Mouse (Mus musculus): ENCODE data around the gene Gm21954.

The Gm21954 gene

DNA sequence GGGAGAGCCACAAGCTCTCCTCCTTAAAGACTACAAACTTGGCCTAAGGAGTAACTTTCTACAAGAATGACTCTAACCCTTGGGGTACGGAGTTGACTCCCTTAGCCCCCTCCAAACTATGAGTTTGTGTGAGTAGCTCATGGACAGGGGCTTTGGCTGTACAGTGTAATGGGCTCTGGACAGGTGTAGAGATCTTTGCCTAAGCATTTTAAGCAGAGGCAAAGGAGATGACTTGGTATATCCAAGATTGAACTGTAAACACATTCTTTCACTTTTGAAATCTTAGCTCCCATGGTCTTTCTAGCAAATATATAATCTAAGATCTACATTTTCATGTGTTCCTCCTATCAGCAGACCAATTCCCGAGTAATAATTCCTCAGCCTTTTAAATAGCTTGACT, at the start of gene Gm21954:
Gm21954 (minus strand) TSS at position 101 of the 400 bp plus-strand sequence.
- in situ Hi-C loops (cut with MboI; ENCODE audit: unreplicated experiment in 2 of 2), result no loop called here

GRCm38 (mm10) chr3:55521776-55522175, 49.8 kb upstream of the Gm21954 start:
- in situ Hi-C loops (cut with MboI; ENCODE audit: unreplicated experiment in 2 of 2), result no loop called here

GRCm38 (mm10) chr3:55520240-55521180, 48.5 kb upstream of the Gm21954 start:
- in situ Hi-C loops (cut with MboI; ENCODE audit: unreplicated experiment in 2 of 2), result no loop called here

GRCm38 (mm10) chr3:55517454-55518014, 45.5 kb upstream of the Gm21954 start:
- in situ Hi-C loops (cut with MboI; ENCODE audit: unreplicated experiment in 2 of 2), result no loop called here

GRCm38 (mm10) chr3:55515966-55516365, 44.0 kb upstream of the Gm21954 start:
- in situ Hi-C loops (cut with MboI; ENCODE audit: unreplicated experiment in 2 of 2), result no loop called here

GRCm38 (mm10) chr3:55511658-55512057, 39.6 kb upstream of the Gm21954 start:
- in situ Hi-C loops (cut with MboI; ENCODE audit: unreplicated experiment in 2 of 2), result no loop called here

DNA sequence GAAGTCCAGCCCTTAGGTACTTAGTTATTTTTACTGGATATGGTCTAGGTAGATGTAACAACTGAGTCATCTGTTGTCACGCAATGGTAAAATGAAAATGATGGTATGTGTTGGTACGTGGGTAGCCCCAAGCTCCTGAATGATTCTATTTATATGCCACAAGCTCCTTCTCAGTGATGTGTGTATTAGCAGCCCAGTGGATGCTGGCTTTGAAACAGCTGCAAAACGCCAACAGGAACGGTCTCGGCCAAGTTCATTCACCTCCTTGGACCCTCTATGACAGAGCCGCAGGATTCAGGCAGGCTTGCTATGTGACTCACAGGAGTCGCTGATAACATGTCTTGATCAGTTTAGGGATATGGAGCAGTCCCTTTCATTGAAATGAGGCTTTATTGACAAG, 38.2 kb upstream of the Gm21954 start:
- in situ Hi-C loops (cut with MboI; ENCODE audit: unreplicated experiment in 2 of 2), result no loop called here

DNA sequence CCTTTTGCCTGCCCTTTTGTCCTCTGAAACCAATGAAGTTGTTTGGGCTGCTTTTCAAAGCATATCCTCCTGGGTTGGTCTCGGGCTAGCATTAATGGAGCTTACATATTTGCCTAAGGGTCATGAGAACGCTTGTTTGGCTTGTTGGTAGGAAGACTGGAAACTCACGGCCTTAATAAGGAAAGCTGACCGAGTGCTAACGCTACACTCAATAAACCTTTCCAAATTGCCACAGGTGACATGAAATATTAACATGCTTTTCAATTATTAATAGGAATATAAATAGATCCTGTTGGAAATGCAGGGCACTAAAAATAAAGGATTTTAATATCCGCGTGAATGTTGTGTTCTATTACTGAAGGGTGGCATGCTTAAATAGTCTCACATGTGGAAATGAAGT, 27.3 kb upstream of the Gm21954 start:
- in situ Hi-C loops (cut with MboI; ENCODE audit: unreplicated experiment in 2 of 2), result no loop called here

- in situ Hi-C loops (cut with MboI; ENCODE audit: unreplicated experiment in 2 of 2), result no loop called here
These were observed 24.5 kb upstream of the Gm21954 start for GRCm38 (mm10) chr3:55496462-55496941.

DNA sequence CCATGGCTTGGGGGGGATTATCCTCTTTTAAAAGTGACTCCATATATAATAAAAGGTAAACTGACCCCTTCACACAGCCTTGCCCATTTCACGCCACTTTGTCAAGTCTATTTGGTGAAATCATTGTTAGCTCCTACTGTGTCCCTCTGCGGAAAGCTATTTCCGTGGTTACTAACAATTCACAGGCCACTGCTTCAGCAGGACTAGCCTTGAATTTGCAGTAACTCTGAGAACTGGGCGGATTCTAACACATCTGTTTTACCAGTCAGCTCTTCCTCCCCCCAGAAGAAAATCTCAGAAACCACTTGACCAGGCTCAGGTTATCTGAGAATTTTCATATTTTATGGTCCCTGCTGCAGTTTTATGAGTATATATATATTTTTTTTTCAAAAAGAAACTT, 23.9 kb upstream of the Gm21954 start:
- in situ Hi-C loops (cut with MboI; ENCODE audit: unreplicated experiment in 2 of 2), result no loop called here

DNA sequence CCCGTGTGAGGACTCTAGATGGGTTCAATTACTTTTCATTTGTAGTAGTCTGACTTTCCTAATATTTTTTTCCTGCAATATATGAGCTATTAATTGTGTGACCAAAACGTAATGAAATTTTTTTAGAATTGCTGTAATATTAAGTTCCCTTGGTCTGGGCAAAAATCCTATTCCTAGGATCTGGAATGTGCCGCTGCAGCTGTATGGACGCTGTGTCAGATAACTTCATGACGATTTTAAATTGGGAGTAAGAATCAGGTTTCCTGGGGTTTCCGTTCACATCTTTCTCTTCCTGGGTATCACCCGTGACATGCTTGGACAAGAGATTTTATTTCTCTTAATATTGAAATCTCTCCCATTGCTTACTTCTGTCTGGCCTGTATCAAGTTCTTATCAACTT, 23.2 kb upstream of the Gm21954 start:
- in situ Hi-C loops (cut with MboI; ENCODE audit: unreplicated experiment in 2 of 2), result no loop called here

- in situ Hi-C loops (cut with MboI; ENCODE audit: unreplicated experiment in 2 of 2), result no loop called here
These were observed 22.3 kb upstream of the Gm21954 start for GRCm38 (mm10) chr3:55494348-55494747.

- in situ Hi-C loops (cut with MboI; ENCODE audit: unreplicated experiment in 2 of 2), result no loop called here
These were observed 20.0 kb upstream of the Gm21954 start for GRCm38 (mm10) chr3:55492021-55492420.

GRCm38 (mm10) chr3:55489231-55489990, 17.4 kb upstream of the Gm21954 start:
- in situ Hi-C loops (cut with MboI; ENCODE audit: unreplicated experiment in 2 of 2), result no loop called here

- in situ Hi-C loops (cut with MboI; ENCODE audit: unreplicated experiment in 2 of 2), result no loop called here
These were observed 11.3 kb upstream of the Gm21954 start for GRCm38 (mm10) chr3:55483328-55483727.

DNA sequence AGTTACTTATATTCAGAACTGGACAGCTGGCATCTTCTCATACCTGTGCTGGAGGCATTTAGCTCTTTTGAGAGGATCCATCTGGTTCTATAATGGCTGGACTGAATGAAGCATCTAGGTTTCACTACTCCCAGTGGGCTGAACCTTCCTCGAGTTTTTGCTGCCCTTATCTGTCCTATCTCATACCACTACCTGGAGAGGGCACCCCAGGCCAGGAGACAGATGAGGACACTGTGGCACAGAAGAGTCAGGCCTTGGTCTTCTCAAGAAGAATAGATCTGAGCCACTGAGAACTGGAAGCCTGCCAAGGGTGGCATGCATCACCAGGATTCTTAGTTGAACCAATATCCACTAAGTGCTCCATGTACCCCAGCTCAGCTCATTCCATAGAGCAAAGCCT, 9.1 kb upstream of the Gm21954 start:
- in situ Hi-C loops (cut with MboI; ENCODE audit: unreplicated experiment in 2 of 2), result no loop called here

- in situ Hi-C loops (cut with MboI; ENCODE audit: unreplicated experiment in 2 of 2), result no loop called here
These were observed 7.3 kb upstream of the Gm21954 start for GRCm38 (mm10) chr3:55479306-55479705.

- in situ Hi-C loops (cut with MboI; ENCODE audit: unreplicated experiment in 2 of 2), result no loop called here
These were observed 4.7 kb upstream of the Gm21954 start for GRCm38 (mm10) chr3:55476694-55477093.

DNA sequence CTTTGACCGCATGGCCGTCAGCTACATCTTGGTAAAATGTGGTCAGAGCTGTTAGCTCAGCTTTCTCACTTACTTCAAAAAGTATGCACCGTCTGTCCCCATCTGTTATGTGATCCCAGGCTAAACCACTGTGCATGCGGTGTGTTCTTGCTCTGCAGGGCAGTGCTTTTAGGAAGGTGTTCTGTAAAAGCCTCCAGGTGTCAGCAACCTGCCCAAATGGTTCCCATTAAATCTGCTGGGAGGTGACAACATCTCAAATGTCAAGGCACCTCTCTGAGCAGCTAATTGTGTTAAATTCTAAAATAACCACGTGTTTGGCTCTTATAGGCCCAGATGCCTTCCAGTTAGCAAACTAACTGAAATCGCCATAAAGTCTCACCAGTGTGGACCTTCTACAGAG, 1.1 kb upstream of the Gm21954 start:
- in situ Hi-C loops (cut with MboI; ENCODE audit: unreplicated experiment in 2 of 2), result no loop called here

GRCm38 (mm10) chr3:55466348-55466747, 5.7 kb downstream of the Gm21954 start:
- in situ Hi-C loops (cut with MboI; ENCODE audit: unreplicated experiment in 2 of 2), result no loop called here

GRCm38 (mm10) chr3:55465785-55466184, 6.2 kb downstream of the Gm21954 start:
- in situ Hi-C loops (cut with MboI; ENCODE audit: unreplicated experiment in 2 of 2), result no loop called here
